Mouse (Mus musculus) liver, embryonic 12.5 days (tissue): ENCODE data around the gene Sptbn2. TPM values are rescaled to one million over a fixed set of nuclear protein-coding genes. Genes with fewer than 3 reads are reported as not detected.
A peak's percentile ranks its signal among the peaks of the same experiment; 100 is the strongest.
"Not testable (repeated sequence)": the region's sequence is repeated elsewhere in the genome, so short reads cannot be mapped to it uniquely, and the experiment has no call there.

Source experiments
- ATAC-seq: fragments of 200-750 bp; cut with Nextera tagmentation; 2 replicates; pipeline ENCODE4 v1.8.0; 2017; ENCODE audit warnings: moderate number of reproducible peaks, mild to moderate bottlenecking, moderate library complexity
- H3K27ac ChIP-seq: fragments of 300-500 bp; sonication (generic); 2 replicates; pipeline ENCODE4 v1.5.1; 2016; ENCODE audit warnings: mild to moderate bottlenecking
- H3K27me3 ChIP-seq: fragments of 300-500 bp; sonication (generic); replicated peaks from 2 replicates; pipeline ENCODE4 v1.6.1; 2016; ENCODE audit warnings: mild to moderate bottlenecking, moderate library complexity
- H3K36me3 ChIP-seq: fragments of 300-500 bp; sonication (generic); 2 replicates; pipeline ENCODE4 v1.6.1; 2016; ENCODE audit warnings: mild to moderate bottlenecking, moderate library complexity
- H3K4me1 ChIP-seq: fragments of 300-500 bp; sonication (generic); 2 replicates; pipeline ENCODE4 v1.6.1; 2016
- H3K4me2 ChIP-seq: fragments of 300-500 bp; sonication (generic); 2 replicates; pipeline ENCODE4 v1.6.1; 2016; ENCODE audit warnings: mild to moderate bottlenecking, moderate library complexity
- H3K4me3 ChIP-seq: fragments of 300-500 bp; sonication (generic); 2 replicates; pipeline ENCODE4 v1.5.1; 2016; ENCODE audit warnings: mild to moderate bottlenecking, moderate library complexity
- H3K9ac ChIP-seq: fragments of 300-500 bp; sonication (generic); 2 replicates; pipeline ENCODE4 v1.6.1; 2016; ENCODE audit warnings: mild to moderate bottlenecking, moderate library complexity
- H3K9me3 ChIP-seq: fragments of 300-500 bp; sonication (generic); replicated peaks from 2 replicates; pipeline ENCODE4 v1.6.1; 2016; ENCODE audit warnings: mild to moderate bottlenecking, moderate library complexity
- WGBS: fragments of 180-500 bp; shearing (Covaris S2); methylation state at CpG from one replicate; pipeline ENCODE4 v1.1.7; 2016; ENCODE audit not compliant: insufficient replicate concordance; 5-methylcytosine and 5-hydroxymethylcytosine counted together
- polyA plus RNA-seq: library from polyadenylated mRNA; unstranded; fragments of >200 nt; fragmentation: Nextera tagmentation; extraction: Ambion mirVana; gene quantifications from 2 replicates; pipeline ENCODE4 v1.2.1, GENCODE M21; 2016

Sptbn2 gene
- polyA plus RNA-seq, 1 experiment from 2014 or later: 0.14 TPM

GRCm38 (mm10) chr19:4755565-4756192 lies 44.7 kb downstream of the Sptbn2 start:
- H3K4me2 ChIP-seq: peak overlapping the region; percentile 84
- 1% methylated on average over 10 of the region's 10 CpGs for WGBS
- H3K27me3 ChIP-seq: no peaks in the 10 kb centered on the region
- peak overlapping the region; percentile 76 for H3K9ac ChIP-seq
- peak overlapping the region; percentile 84 for H3K27ac ChIP-seq
- H3K9me3 ChIP-seq: no peaks in the 10 kb centered on the region
- peak; percentile 71 for ATAC-seq
- H3K36me3 ChIP-seq: peaks cover 20% of the 10 kb centered on the region
- peak overlapping the region; percentile 73 for H3K4me3 ChIP-seq
- peaks cover 17% of the 10 kb centered on the region for H3K4me1 ChIP-seq

- ATAC-seq: peak; percentile 94
- WGBS: 0% methylated on average over 65 of the region's 65 CpGs
These were observed 45.4 kb downstream of the Sptbn2 start, which contains the start of gene Rbm4b for GRCm38 (mm10) chr19:4756193-4756911. Gene Rbm4b, plus strand, starts transcription at chr19:4756497.

GRCm38 (mm10) chr19:4756921-4757320 lies 46.0 kb downstream of the Sptbn2 start:
- H3K36me3 ChIP-seq: peaks cover 33% of the 10 kb centered on the region
- peak overlapping the region; percentile 84 for H3K4me2 ChIP-seq
- peak overlapping the region; percentile 76 for H3K9ac ChIP-seq
- H3K4me3 ChIP-seq: peak overlapping the region; percentile 73
- H3K9me3 ChIP-seq: no peaks in the 10 kb centered on the region
- no peak for ATAC-seq
- H3K27ac ChIP-seq: peak overlapping the region; percentile 84
- WGBS: 13% methylated on average over 9 of the region's 9 CpGs
- H3K27me3 ChIP-seq: no peaks in the 10 kb centered on the region
- H3K4me1 ChIP-seq: peaks cover 17% of the 10 kb centered on the region

More at GRCm38 (mm10) chr19:4756193-4756911, 45.4 kb downstream of the Sptbn2 start, which contains the start of gene Rbm4b:
- H3K36me3 ChIP-seq: peaks cover 27% of the 10 kb centered on the region
- H3K4me1 ChIP-seq: peaks cover 17% of the 10 kb centered on the region
- H3K27ac ChIP-seq: peak within 1 kb of the TSS; percentile 84
- H3K4me3 ChIP-seq: peak within 1 kb of the TSS; percentile 73
- no peaks in the 10 kb centered on the region for H3K9me3 ChIP-seq
- no peaks in the 10 kb centered on the region for H3K27me3 ChIP-seq
- peak within 1 kb of the TSS; percentile 76 for H3K9ac ChIP-seq
- H3K4me2 ChIP-seq: peak within 1 kb of the TSS; percentile 84

- H3K36me3 ChIP-seq: peaks cover 69% of the 10 kb centered on the region
- 84% methylated on average over 8 of the region's 8 CpGs for WGBS
- not testable (repeated sequence) for H3K4me3 ChIP-seq
These were observed 49.6 kb downstream of the Sptbn2 start for GRCm38 (mm10) chr19:4760544-4760943.

GRCm38 (mm10) chr19:4762876-4763275 lies 51.9 kb downstream of the Sptbn2 start:
- Histone ChIP-seq H3K4me3 (no peak overlapping the region), H3K27me3 (no peaks in the 10 kb centered on the region), H3K9me3 (no peaks in the 10 kb centered on the region), H3K4me1 (peaks cover 2% of the 10 kb centered on the region), H3K36me3 (peaks cover 87% of the 10 kb centered on the region), H3K9ac (no peak overlapping the region), H3K27ac (no peak overlapping the region), H3K4me2 (no peak overlapping the region)
- 62% methylated on average over 1 of the region's 1 CpGs for WGBS
- ATAC-seq: no peak

More at GRCm38 (mm10) chr19:4760544-4760943, 49.6 kb downstream of the Sptbn2 start:
- H3K4me1 ChIP-seq: peaks cover 15% of the 10 kb centered on the region
- H3K9ac ChIP-seq, H3K27ac ChIP-seq, ATAC-seq, H3K27me3 ChIP-seq, H3K4me2 ChIP-seq, H3K9me3 ChIP-seq: not testable (repeated sequence)

GRCm38 (mm10) chr19:4767507-4768148 lies 56.7 kb downstream of the Sptbn2 start:
- H3K27ac ChIP-seq: no peak overlapping the region
- no peak overlapping the region for H3K9ac ChIP-seq
- no peaks in the 10 kb centered on the region for H3K4me1 ChIP-seq
- H3K4me3 ChIP-seq: no peak overlapping the region
- no peaks in the 10 kb centered on the region for H3K9me3 ChIP-seq
- ATAC-seq: no peak
- H3K36me3 ChIP-seq: peaks cover 98% of the 10 kb centered on the region
- H3K4me2 ChIP-seq: no peak overlapping the region
- 75% methylated on average over 12 of the region's 12 CpGs for WGBS
- no peaks in the 10 kb centered on the region for H3K27me3 ChIP-seq

GRCm38 (mm10) chr19:4772785-4773184 lies 61.8 kb downstream of the Sptbn2 start:
- no peak overlapping the region for H3K4me2 ChIP-seq
- H3K36me3 ChIP-seq: peaks cover 98% of the 10 kb centered on the region
- no peaks in the 10 kb centered on the region for H3K9me3 ChIP-seq
- no peaks in the 10 kb centered on the region for H3K4me1 ChIP-seq
- WGBS: 84% methylated on average over 3 of the region's 3 CpGs
- no peak overlapping the region for H3K4me3 ChIP-seq
- no peak overlapping the region for H3K9ac ChIP-seq
- ATAC-seq: no peak
- no peaks in the 10 kb centered on the region for H3K27me3 ChIP-seq
- no peak overlapping the region for H3K27ac ChIP-seq

GRCm38 (mm10) chr19:4782891-4783290 lies 71.9 kb downstream of the Sptbn2 start:
- H3K9me3 ChIP-seq: no peaks in the 10 kb centered on the region
- ATAC-seq: no peak
- H3K4me1 ChIP-seq: peaks cover 13% of the 10 kb centered on the region; the same call in 1 of the 2 replicates
- no peaks in the 10 kb centered on the region for H3K27me3 ChIP-seq
- no peak overlapping the region for H3K4me2 ChIP-seq
- H3K27ac ChIP-seq: no peak overlapping the region
- H3K9ac ChIP-seq: no peak overlapping the region
- H3K36me3 ChIP-seq: peaks cover 98% of the 10 kb centered on the region
- WGBS: 91% methylated on average over 2 of the region's 2 CpGs
- no peak overlapping the region for H3K4me3 ChIP-seq

GRCm38 (mm10) chr19:4785206-4785605 lies 74.2 kb downstream of the Sptbn2 start:
- ATAC-seq: no peak
- no peak overlapping the region for H3K9ac ChIP-seq
- no peak overlapping the region for H3K27ac ChIP-seq
- 82% methylated on average over 7 of the region's 7 CpGs for WGBS
- no peak overlapping the region for H3K4me2 ChIP-seq
- no peaks in the 10 kb centered on the region for H3K9me3 ChIP-seq
- H3K27me3 ChIP-seq: no peaks in the 10 kb centered on the region
- H3K36me3 ChIP-seq: peaks cover 99% of the 10 kb centered on the region
- H3K4me1 ChIP-seq: peaks cover 23% of the 10 kb centered on the region
- H3K4me3 ChIP-seq: no peak overlapping the region

GRCm38 (mm10) chr19:4786313-4786712 lies 75.3 kb downstream of the Sptbn2 start:
- Histone ChIP-seq H3K4me2 (no peak overlapping the region), H3K27ac (no peak overlapping the region), H3K9me3 (no peaks in the 10 kb centered on the region), H3K27me3 (no peaks in the 10 kb centered on the region), H3K4me3 (no peak overlapping the region), H3K9ac (no peak overlapping the region), H3K4me1 (peaks cover 34% of the 10 kb centered on the region), H3K36me3 (peaks cover 99% of the 10 kb centered on the region)
- no peak for ATAC-seq
- 92% methylated on average over 2 of the region's 2 CpGs for WGBS

- H3K4me2 ChIP-seq: peak overlapping the region; percentile 88
- H3K27ac ChIP-seq: peak overlapping the region; percentile 89
- H3K4me1 ChIP-seq: peaks cover 76% of the 10 kb centered on the region
- no peaks in the 10 kb centered on the region for H3K9me3 ChIP-seq
- H3K27me3 ChIP-seq: no peaks in the 10 kb centered on the region
- WGBS: under 1% methylated on average over 16 of the region's 16 CpGs
- H3K36me3 ChIP-seq: peaks cover 67% of the 10 kb centered on the region
- peak overlapping the region; percentile 81 for H3K9ac ChIP-seq
- H3K4me3 ChIP-seq: peak overlapping the region; percentile 79
- peak; percentile 42 for ATAC-seq
These were observed 82.4 kb downstream of the Sptbn2 start for GRCm38 (mm10) chr19:4793281-4793830.
